In the genomic region with DNA sequence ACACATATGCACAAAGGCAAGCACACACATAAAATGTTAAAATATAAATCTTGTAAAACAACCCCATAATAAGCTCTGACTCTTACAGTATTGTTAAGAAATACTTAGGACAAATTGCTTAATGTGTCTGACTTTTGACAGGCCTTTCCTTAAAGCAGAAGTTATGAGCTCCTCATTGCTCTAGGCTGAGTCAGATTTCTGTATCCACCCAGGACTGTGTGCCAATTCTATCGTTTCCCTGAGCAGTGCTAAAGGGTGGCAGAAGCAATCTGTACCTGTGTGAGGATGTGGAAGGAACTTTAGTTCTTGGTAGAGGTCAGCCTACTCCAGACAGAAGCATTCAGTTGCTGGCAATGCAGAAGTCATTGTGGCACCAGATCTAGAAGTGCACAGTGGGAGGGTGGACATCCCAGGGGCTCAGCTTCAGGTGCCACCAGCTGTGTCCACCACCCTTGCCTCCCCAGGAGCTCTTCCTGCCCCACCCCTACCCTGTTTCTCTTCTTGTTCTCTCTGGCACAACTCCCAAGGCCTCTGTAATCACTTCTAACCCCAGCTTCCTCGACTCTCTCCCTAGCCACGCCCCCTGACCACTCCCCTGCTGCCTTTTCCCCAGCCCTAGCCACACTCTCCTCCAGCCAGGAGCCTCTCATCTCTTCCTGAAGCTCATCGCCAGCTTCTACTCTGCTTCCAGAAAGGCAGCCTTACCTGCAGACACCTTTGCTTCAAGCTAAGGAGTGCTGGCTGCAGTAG, we compare ENCODE assay signal across 11 mouse cellular contexts. TPM values are rescaled to one million over a fixed set of nuclear protein-coding genes. Genes with fewer than 3 reads are reported as not detected.
A peak's percentile ranks its signal among the peaks of the same experiment; 100 is the strongest.
DNase-seq lines count a peak whose midpoint lies in the region; ATAC-seq and TF ChIP-seq lines count a peak whose summit lies in the region.
"Had no signal": no experiment of that assay in that cellular context is flagged by ENCODE, and none has a peak within 500 bp of the region (broad histone marks: within the 10 kb centered on the region; RNA-seq: fewer than 3 reads in every experiment).

No protein-coding gene starts in this region.

- H3K4me3 ChIP-seq in gastrocnemius, adult 2 months = no peak overlapping the region
- H3K4me3 ChIP-seq in intestine, embryonic 15.5 days (replicated peaks) = no peak overlapping the region
- no peak overlapping the region for H3K4me3 ChIP-seq in macrophage (ENCODE audit: inconsistent target)
- H3K4me3 ChIP-seq: midbrain, embryonic 15.5 days had no signal

- H3K36me3 ChIP-seq in intestine, embryonic 15.5 days = 0 out of 2 replicates have a peak, but pooled peaks cover 4% of the 10 kb centered on the region
- peaks cover 39% of the 10 kb centered on the region for H3K36me3 ChIP-seq in macrophage (ENCODE audit: inconsistent target)
- H3K36me3 ChIP-seq: midbrain, embryonic 15.5 days had no signal

- 24% methylated on average over 4 of the region's 4 CpGs for WGBS in intestine, embryonic 15.5 days
- 0% methylated on average over 4 of the region's 4 CpGs for WGBS in macrophage (ENCODE audit: missing documents)

- H3K79me2 ChIP-seq in macrophage (ENCODE audit: inconsistent target) = no peaks in the 10 kb centered on the region

- no peaks in the 10 kb centered on the region for H3K9me3 ChIP-seq in intestine, embryonic 15.5 days
- H3K9me3 ChIP-seq: midbrain, embryonic 15.5 days had no signal

- intact Hi-C loops in gastrocnemius, adult 2 months (cut with DNase I) = no loop called here
- intact Hi-C loops in gastrocnemius, postnatal 36 days (cut with DNase I) = no loop called here
- intact Hi-C loops in gastrocnemius, postnatal 14 days (cut with DNase I; ENCODE audit: low total_unique reads) = no loop called here

- ATAC-seq in intestine, embryonic 15.5 days = peak; percentile 73
- ATAC-seq in frontal cortex, adult (ENCODE audit: low TSS enrichment) = no peak
- ATAC-seq: activated CD4-positive, CD25-positive, alpha-beta regulatory T cell, adult 4 months; midbrain, embryonic 15.5 days had no signal

- TF ChIP-seq CTCF in gastrocnemius, adult 2 months (IDR thresholded peaks at IDR 0.05) = no peak

- H3K4me2 ChIP-seq in intestine, embryonic 15.5 days (replicated peaks) = no peak overlapping the region
- H3K4me2 ChIP-seq: midbrain, embryonic 15.5 days had no signal

- peak; percentile 42 for DNase-seq in gastrocnemius, adult 2 months
- DNase-seq in gastrocnemius, postnatal 36 days = no peak
- peak; percentile 33 for DNase-seq in MEL-GATA-1-ER (ENCODE audit: extremely low read depth, low read depth)
- no peak for DNase-seq in gastrocnemius, postnatal 14 days
- no peak for DNase-seq in thymus, postnatal 10 days (ENCODE audit: low spot score in 2 of 2)
- DNase-seq: layer of hippocampus, adult 9-11 months had no signal

- no peak overlapping the region for H3K27ac ChIP-seq in gastrocnemius, adult 2 months
- H3K27ac ChIP-seq in intestine, embryonic 15.5 days = no peak overlapping the region
- H3K27ac ChIP-seq in macrophage = peak overlapping the region; percentile 90
- H3K27ac ChIP-seq: midbrain, embryonic 15.5 days had no signal

- no peak overlapping the region for H3K9ac ChIP-seq in intestine, embryonic 15.5 days
- H3K9ac ChIP-seq: midbrain, embryonic 15.5 days had no signal

- no peaks in the 10 kb centered on the region for H3K4me1 ChIP-seq in intestine, embryonic 15.5 days (replicated peaks)
- H3K4me1 ChIP-seq: midbrain, embryonic 15.5 days had no signal

- no peaks in the 10 kb centered on the region for H3K27me3 ChIP-seq in intestine, embryonic 15.5 days (replicated peaks)
- H3K27me3 ChIP-seq: midbrain, embryonic 15.5 days had no signal

RNA-seq across cellular contexts. Expression of gene Tesmin, which starts 11.5 kb away (rescaled TPM):
- under 1 TPM; 0.18 to 0.81 TPM for total RNA-seq in gastrocnemius, adult 2 months (2021)
- 1 to 10 TPM in 1 of 2 experiments, under 1 TPM in 1; 0.39 to 1.3 TPM for total RNA-seq in gastrocnemius, postnatal 36 days (2021)
- polyA plus RNA-seq in intestine, embryonic 15.5 days (2015; fragmentation: Nextera tagmentation; extraction: Ambion mirVana) = 0.24 and 0.27 TPM in 2 replicates
- total RNA-seq in macrophage (2018; cell fraction: chromatin; rRNA removed) = 1 to 10 TPM in 15 of 26 experiments, under 1 TPM in 6, not detected in 5; 0.37 to 2.0 (median 1.3) TPM
- 1 to 10 TPM in 1 of 26 experiments, under 1 TPM in 25; 0.33 to 1.1 (median 0.59) TPM for total RNA-seq in macrophage (2018; cell fraction: cytosol; rRNA removed)
- total RNA-seq in macrophage (2018; cell fraction: nucleus; rRNA removed) = 1 to 10 TPM in 12 of 26 experiments, under 1 TPM in 12, not detected in 2; 0.24 to 2.4 (median 0.98) TPM
- polyA plus RNA-seq in macrophage (2018) = 0.16 to 0.80 TPM (median 0.49 TPM) in 3 replicates
- total RNA-seq in gastrocnemius, postnatal 14 days (2021) = under 1 TPM; 0.20 to 0.43 TPM
- polyA plus RNA-seq: activated CD4-positive, CD25-positive, alpha-beta regulatory T cell, adult 4 months had no signal

RNA-seq across cellular contexts. Expression of gene Gal, which starts 37.2 kb away (rescaled TPM):
- under 1 TPM in 1 of 2 experiments, not detected in 1; 0.42 TPM for total RNA-seq in gastrocnemius, adult 2 months (2021)
- under 1 TPM; 0.35 to 0.41 TPM for total RNA-seq in gastrocnemius, postnatal 36 days (2021)
- polyA plus RNA-seq in intestine, embryonic 15.5 days (2015; fragmentation: Nextera tagmentation; extraction: Ambion mirVana) = 15.6 and 16.4 TPM in 2 replicates
- not detected for total RNA-seq in macrophage (2018; cell fraction: chromatin; rRNA removed)
- under 1 TPM in 18 of 26 experiments, not detected in 8; 0.20 to 0.65 (median 0.33) TPM for total RNA-seq in macrophage (2018; cell fraction: cytosol; rRNA removed)
- under 1 TPM in 1 of 26 experiments, not detected in 25; 0.91 TPM for total RNA-seq in macrophage (2018; cell fraction: nucleus; rRNA removed)
- polyA plus RNA-seq in macrophage (2018) = not detected in 3 replicates
- under 1 TPM in 1 of 2 experiments, not detected in 1; 0.33 TPM for total RNA-seq in gastrocnemius, postnatal 14 days (2021)

RNA-seq across cellular contexts. Expression of gene Cpt1a, which starts 55.0 kb away (rescaled TPM):
- total RNA-seq in gastrocnemius, adult 2 months (2021) = 1 to 10 TPM; 7.1 to 8.8 TPM
- 10 to 100 TPM; 11.7 to 19.0 TPM for total RNA-seq in gastrocnemius, postnatal 36 days (2021)
- polyA plus RNA-seq in intestine, embryonic 15.5 days (2015; fragmentation: Nextera tagmentation; extraction: Ambion mirVana) = 30.8 and 31.8 TPM in 2 replicates
- 10 to 100 TPM in 24 of 26 experiments, 1 to 10 TPM in 2; 8.6 to 87.1 (median 48.0) TPM for total RNA-seq in macrophage (2018; cell fraction: chromatin; rRNA removed)
- total RNA-seq in macrophage (2018; cell fraction: cytosol; rRNA removed) = 100 to 1,000 TPM in 1 of 26 experiments, 10 to 100 TPM in 25; 54.2 to 105 (median 76.0) TPM
- 10 to 100 TPM; 30.6 to 80.4 (median 49.2) TPM for total RNA-seq in macrophage (2018; cell fraction: nucleus; rRNA removed)
- polyA plus RNA-seq in macrophage (2018) = 64.9 to 112 TPM (median 73.6 TPM) in 3 replicates
- 10 to 100 TPM; 21.9 to 23.1 TPM for total RNA-seq in gastrocnemius, postnatal 14 days (2021)

Comparison
In these comparisons a context has a peak if more than half of its experiments do, and no peak if none do; other contexts are left out.
1. DNase-seq: peak in gastrocnemius, adult 2 months (single experiment) and MEL-GATA-1-ER (single experiment); none in gastrocnemius, postnatal 36 days (0 of 2), gastrocnemius, postnatal 14 days (single experiment) and thymus, postnatal 10 days (0 of 2).